In the genomic region with DNA sequence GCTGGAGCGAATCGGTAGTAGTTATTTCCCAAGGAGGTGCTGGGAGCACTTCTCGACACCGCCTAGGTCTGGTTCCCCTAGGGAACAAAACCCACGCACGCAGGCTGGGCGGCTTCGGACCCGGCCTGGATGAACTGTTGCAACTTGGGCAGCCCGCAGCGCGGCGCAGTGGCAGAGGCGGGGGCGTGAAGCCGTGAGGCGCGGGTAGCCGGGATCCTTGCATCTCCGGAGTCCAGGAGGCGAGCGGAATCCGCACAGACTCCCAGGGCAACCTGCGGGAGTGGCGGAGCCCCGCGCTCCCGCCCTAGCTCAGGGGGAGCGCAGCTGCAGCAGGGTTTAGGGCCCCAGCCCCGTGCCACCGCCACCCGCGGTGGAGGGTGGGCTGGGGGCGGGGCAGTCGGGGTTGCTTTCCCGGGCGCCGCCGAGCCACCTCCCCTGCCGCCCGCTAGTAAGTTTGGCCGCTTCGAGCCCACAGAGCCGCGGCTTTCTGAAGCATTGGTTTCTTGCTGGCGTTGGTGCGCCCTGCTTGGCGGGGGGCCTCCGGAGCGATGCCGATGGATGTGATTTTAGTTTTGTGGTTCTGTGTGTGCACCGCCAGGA, we compare ENCODE assay signal across 8 mouse cellular contexts. TPM values are rescaled to one million over a fixed set of nuclear protein-coding genes. Genes with fewer than 3 reads are reported as not detected.
DNase-seq lines count a peak whose midpoint lies in the region; ATAC-seq lines count a peak whose summit lies in the region.

A gene (plus strand): TSS at position 24 of the 600 bp plus-strand sequence.

- H3K27ac ChIP-seq in hindbrain, embryonic 12.5 days = no peak within 1 kb of the TSS
- H3K27ac ChIP-seq in liver, embryonic 13.5 days = no peak within 1 kb of the TSS

- WGBS in hindbrain, embryonic 12.5 days = 1% methylated on average over 51 of the region's 52 CpGs
- 2% methylated on average over 49 of the region's 52 CpGs for WGBS in liver, embryonic 13.5 days (ENCODE audit: insufficient replicate concordance)

- H3K4me2 ChIP-seq in hindbrain, embryonic 12.5 days (replicated peaks) = peak within 1 kb of the TSS; percentile 91
- H3K4me2 ChIP-seq in liver, embryonic 13.5 days = peak within 1 kb of the TSS; percentile 47

- peak within 1 kb of the TSS; percentile 48 for H3K9ac ChIP-seq in hindbrain, embryonic 12.5 days
- no peak within 1 kb of the TSS for H3K9ac ChIP-seq in liver, embryonic 13.5 days

- DNase-seq in kidney, postnatal 4 days = peak; percentile 34 to 47
- DNase-seq in kidney, adult 11 months = no peak
- peak; percentile 58 for DNase-seq in embryo, embryonic 9.5 days (ENCODE audit: extremely low spot score)
- DNase-seq in liver, embryonic 13.5 days = no peak
- DNase-seq in right cerebral cortex, postnatal 36 days (ENCODE audit: low spot score in 2 of 2) = peak; percentile 18 to 20
- DNase-seq in T-cell, adult 2 months (ENCODE audit: low spot score) = no peak
- no peak for DNase-seq in thymus, adult 18-20 months

- ATAC-seq in hindbrain, embryonic 12.5 days (ENCODE audit: low FRiP score) = peak; percentile 57
- ATAC-seq in liver, embryonic 13.5 days (ENCODE audit: low read depth) = no peak

- peak within 1 kb of the TSS; percentile 51 for H3K4me3 ChIP-seq in hindbrain, embryonic 12.5 days
- H3K4me3 ChIP-seq in liver, embryonic 13.5 days (replicated peaks) = peak within 1 kb of the TSS; percentile 32

- peaks cover 13% of the 10 kb centered on the region for H3K4me1 ChIP-seq in hindbrain, embryonic 12.5 days
- H3K4me1 ChIP-seq in liver, embryonic 13.5 days (replicated peaks) = no peaks in the 10 kb centered on the region

- H3K27me3 ChIP-seq in hindbrain, embryonic 12.5 days = peaks cover 83% of the 10 kb centered on the region
- peaks cover 60% of the 10 kb centered on the region for H3K27me3 ChIP-seq in liver, embryonic 13.5 days

- H3K9me3 ChIP-seq in hindbrain, embryonic 12.5 days (replicated peaks) = no peaks in the 10 kb centered on the region
- no peaks in the 10 kb centered on the region for H3K9me3 ChIP-seq in liver, embryonic 13.5 days (replicated peaks)

- H3K36me3 ChIP-seq in hindbrain, embryonic 12.5 days = no peaks in the 10 kb centered on the region
- H3K36me3 ChIP-seq in liver, embryonic 13.5 days = no peaks in the 10 kb centered on the region

RNA-seq across cellular contexts. Expression of the gene that starts here (rescaled TPM):
- polyA plus RNA-seq in hindbrain, embryonic 12.5 days (2016; fragmentation: Nextera tagmentation; extraction: Ambion mirVana) = 6.4 and 7.8 TPM in 2 replicates
- 0.12 and 0.15 TPM in 2 replicates for polyA plus RNA-seq in liver, embryonic 13.5 days (2015; fragmentation: Nextera tagmentation; extraction: Ambion mirVana)

Comparison
In these comparisons a context has a peak if more than half of its experiments do, and no peak if none do; other contexts are left out.
1. DNase-seq: peak in kidney, postnatal 4 days (2 of 2), embryo, embryonic 9.5 days (single experiment) and right cerebral cortex, postnatal 36 days (2 of 2); none in kidney, adult 11 months (single experiment), liver, embryonic 13.5 days (single experiment), T-cell, adult 2 months (single experiment) and thymus, adult 18-20 months (0 of 2).